12 mouse cellular contexts compared by ENCODE assay signal in the genomic region with DNA sequence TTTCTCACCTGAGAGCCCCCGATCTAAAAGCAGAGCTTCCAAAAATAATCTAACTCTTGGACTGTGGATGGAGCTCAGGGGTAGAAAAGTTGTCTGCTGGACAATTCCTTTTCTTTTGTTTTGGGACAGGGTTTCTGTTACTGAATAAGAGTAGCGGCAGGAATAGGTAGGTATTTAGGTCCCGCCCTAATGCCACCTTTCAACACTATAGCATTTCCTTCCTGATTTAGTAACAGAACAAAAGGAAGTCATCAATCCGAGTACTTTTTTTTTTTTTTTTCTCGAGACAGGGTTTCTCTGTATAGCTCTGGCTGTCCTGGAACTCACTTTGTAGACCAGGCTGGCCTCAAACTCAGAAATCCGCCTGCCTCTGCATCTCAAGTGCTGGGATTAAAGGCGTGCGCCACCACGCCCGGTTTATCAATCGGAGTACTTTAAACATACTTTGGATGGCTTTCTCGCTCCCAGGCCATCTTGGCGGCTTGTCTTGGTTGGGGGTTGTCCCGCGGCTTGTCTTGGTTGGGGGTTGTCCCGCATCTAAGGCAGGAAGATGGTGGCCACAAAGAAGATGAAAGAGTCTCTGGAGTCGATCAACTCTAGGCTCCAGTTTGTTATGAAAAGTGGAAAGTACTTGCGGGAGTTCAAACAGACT. TPM values are rescaled to one million over a fixed set of nuclear protein-coding genes. Genes with fewer than 3 reads are reported as not detected.
DNase-seq lines count a peak whose midpoint lies in the region; ATAC-seq and TF ChIP-seq lines count a peak whose summit lies in the region.
"Had no signal": no experiment of that assay in that cellular context is flagged by ENCODE, and none has a peak within 500 bp of the region (broad histone marks: within the 10 kb centered on the region; RNA-seq: fewer than 3 reads in every experiment).

No protein-coding gene starts in this region.

- peak overlapping the region; percentile 50 for H3K4me2 ChIP-seq in lung, embryonic 15.5 days
- no peak overlapping the region for H3K4me2 ChIP-seq in limb, embryonic 14.5 days (replicated peaks; ENCODE audit: low read depth, low read length, severe bottlenecking)
- H3K4me2 ChIP-seq in stomach, embryonic 15.5 days = no peak overlapping the region

- H3K4me3 ChIP-seq in gastrocnemius, adult 2 months = peak overlapping the region; percentile 64
- no peak overlapping the region for H3K4me3 ChIP-seq in lung, embryonic 15.5 days
- H3K4me3 ChIP-seq in limb, embryonic 14.5 days (replicated peaks; ENCODE audit: low read length) = no peak overlapping the region
- no peak overlapping the region for H3K4me3 ChIP-seq in stomach, embryonic 15.5 days (replicated peaks)
- H3K4me3 ChIP-seq: neural tube, embryonic 12.5 days had no signal

- intact Hi-C loops in gastrocnemius, adult 2 months (cut with DNase I) = loop anchor here (2.0 kb wide), 2 partner anchors 14 to 28 kb away; no protein-coding TSS in a partner anchor
- intact Hi-C loops in gastrocnemius, postnatal 36 days (cut with DNase I) = loop anchor here (2.0 kb wide), 2 partner anchors 14 to 28 kb away; no protein-coding TSS in a partner anchor

- no peak for TF ChIP-seq POLR2A in limb, embryonic 14.5 days (IDR thresholded peaks at IDR 0.05; ENCODE audit: borderline replicate concordance, extremely low read depth, insufficient read depth, insufficient read length)

- 0 out of 2 replicates have a peak overlapping the region, but pooled peaks have one; percentile 28 for H3K9ac ChIP-seq in lung, embryonic 15.5 days
- no peak overlapping the region for H3K9ac ChIP-seq in limb, embryonic 14.5 days (ENCODE audit: low read depth, low read length, severe bottlenecking)
- H3K9ac ChIP-seq in stomach, embryonic 15.5 days = no peak overlapping the region
- H3K9ac ChIP-seq: neural tube, embryonic 12.5 days had no signal

- DNase-seq in gastrocnemius, adult 2 months = no peak
- DNase-seq in gastrocnemius, postnatal 36 days = no peak
- DNase-seq in lung, postnatal 25 days (ENCODE audit: low spot score) = no peak
- no peak for DNase-seq in limb, embryonic 14.5 days (ENCODE audit: low spot score)
- no peak for DNase-seq in frontal cortex, postnatal 36 days (ENCODE audit: low spot score in 2 of 2)
- DNase-seq: embryo, embryonic 11 days had no signal

- peaks cover 36% of the 10 kb centered on the region for H3K4me1 ChIP-seq in lung, embryonic 15.5 days
- peaks cover 16% of the 10 kb centered on the region for H3K4me1 ChIP-seq in limb, embryonic 14.5 days (ENCODE audit: control insufficient read depth, insufficient read depth, low read length)
- H3K4me1 ChIP-seq in stomach, embryonic 15.5 days = peaks cover 19% of the 10 kb centered on the region

- no peaks in the 10 kb centered on the region for H3K36me3 ChIP-seq in lung, embryonic 15.5 days
- no peaks in the 10 kb centered on the region for H3K36me3 ChIP-seq in limb, embryonic 14.5 days (ENCODE audit: control insufficient read depth, insufficient read depth, low read length)
- no peaks in the 10 kb centered on the region for H3K36me3 ChIP-seq in stomach, embryonic 15.5 days
- H3K36me3 ChIP-seq: neural tube, embryonic 12.5 days had no signal

- no peak for ATAC-seq in lung, embryonic 15.5 days (ENCODE audit: borderline replicate concordance, extremely low read depth, low FRiP score, low TSS enrichment)
- ATAC-seq in limb, embryonic 14.5 days (ENCODE audit: low FRiP score, low read depth) = no peak
- no peak for ATAC-seq in stomach, embryonic 15.5 days (ENCODE audit: insufficient read depth, low FRiP score, low read depth)
- no peak for ATAC-seq in activated CD4-positive, CD25-positive, alpha-beta regulatory T cell, adult 4 months

- peak overlapping the region; percentile 99 for H3K27ac ChIP-seq in gastrocnemius, adult 2 months
- peak overlapping the region; percentile 98 for H3K27ac ChIP-seq in lung, embryonic 15.5 days
- H3K27ac ChIP-seq in limb, embryonic 14.5 days (replicated peaks; ENCODE audit: low read depth, low read length) = peak overlapping the region; percentile 91
- H3K27ac ChIP-seq in stomach, embryonic 15.5 days = peak overlapping the region; percentile 96
- H3K27ac ChIP-seq: neural tube, embryonic 12.5 days had no signal

- no peak for TF ChIP-seq CTCF in gastrocnemius, adult 2 months (IDR thresholded peaks at IDR 0.05)

- WGBS in lung, embryonic 15.5 days = 86% methylated on average over 18 of the region's 18 CpGs
- 90% methylated on average over 18 of the region's 18 CpGs for WGBS in limb, embryonic 14.5 days
- WGBS in stomach, embryonic 15.5 days = 86% methylated on average over 18 of the region's 18 CpGs

- H3K27me3 ChIP-seq in lung, embryonic 15.5 days = no peaks in the 10 kb centered on the region
- H3K27me3 ChIP-seq in limb, embryonic 14.5 days (ENCODE audit: control insufficient read depth, insufficient read depth, low read length) = no peaks in the 10 kb centered on the region
- H3K27me3 ChIP-seq in stomach, embryonic 15.5 days (replicated peaks) = no peaks in the 10 kb centered on the region
- H3K27me3 ChIP-seq: neural tube, embryonic 12.5 days had no signal

- H3K9me3 ChIP-seq in lung, embryonic 15.5 days = no peaks in the 10 kb centered on the region
- H3K9me3 ChIP-seq in limb, embryonic 14.5 days (ENCODE audit: control insufficient read depth, low read length) = no peaks in the 10 kb centered on the region
- no peaks in the 10 kb centered on the region for H3K9me3 ChIP-seq in stomach, embryonic 15.5 days
- H3K9me3 ChIP-seq: neural tube, embryonic 12.5 days had no signal

RNA-seq across cellular contexts. Expression of gene Tex44, which starts 47.1 kb away (rescaled TPM):
- total RNA-seq in gastrocnemius, adult 2 months (2021) = not detected
- total RNA-seq in gastrocnemius, postnatal 36 days (2021) = not detected
- not detected in 2 replicates for polyA plus RNA-seq in lung, embryonic 15.5 days (2015; fragmentation: Nextera tagmentation; extraction: Ambion mirVana)
- polyA plus RNA-seq in limb, embryonic 14.5 days (2012; rRNA removed) = not detected in 2 replicates
- polyA plus RNA-seq in limb, embryonic 14.5 days (2014; fragmentation: Nextera tagmentation; extraction: Ambion mirVana) = not detected in 2 replicates
- not detected in 2 replicates for polyA plus RNA-seq in stomach, embryonic 15.5 days (2015; fragmentation: Nextera tagmentation; extraction: Ambion mirVana)
- not detected for polyA plus RNA-seq in activated CD4-positive, CD25-positive, alpha-beta regulatory T cell, adult 4 months (2017; shearing (Covaris generic))
- total RNA-seq: hematopoietic stem cell, adult 5-6 weeks; left cerebral cortex, postnatal 14 days had no signal
- polyA plus RNA-seq: neural tube, embryonic 12.5 days had no signal

RNA-seq across cellular contexts. Expression of gene Nmur1, which starts 47.2 kb away (rescaled TPM):
- total RNA-seq in gastrocnemius, adult 2 months (2021) = not detected
- not detected for total RNA-seq in gastrocnemius, postnatal 36 days (2021)
- polyA plus RNA-seq in lung, embryonic 15.5 days (2015; fragmentation: Nextera tagmentation; extraction: Ambion mirVana) = 0.17 TPM in 1 of 2 replicates, not detected in the other
- polyA plus RNA-seq in limb, embryonic 14.5 days (2012; rRNA removed) = 0.09 TPM in 1 of 2 replicates, not detected in the other
- polyA plus RNA-seq in limb, embryonic 14.5 days (2014; fragmentation: Nextera tagmentation; extraction: Ambion mirVana) = 0.17 TPM in 1 of 2 replicates, not detected in the other
- not detected in 2 replicates for polyA plus RNA-seq in stomach, embryonic 15.5 days (2015; fragmentation: Nextera tagmentation; extraction: Ambion mirVana)
- 1 to 10 TPM in 1 of 2 experiments, under 1 TPM in 1; 0.38 to 3.9 TPM for polyA plus RNA-seq in activated CD4-positive, CD25-positive, alpha-beta regulatory T cell, adult 4 months (2017; shearing (Covaris generic))
- total RNA-seq: hematopoietic stem cell, adult 5-6 weeks had no signal

RNA-seq across cellular contexts. Expression of gene Ptma, which starts 53.3 kb away (rescaled TPM):
- total RNA-seq in gastrocnemius, adult 2 months (2021) = 100 to 1,000 TPM in 1 of 2 experiments, 10 to 100 TPM in 1; 58.5 to 108 TPM
- total RNA-seq in gastrocnemius, postnatal 36 days (2021) = 10 to 100 TPM; 74.6 to 88.0 TPM
- polyA plus RNA-seq in lung, embryonic 15.5 days (2015; fragmentation: Nextera tagmentation; extraction: Ambion mirVana) = 2,819 and 2,940 TPM in 2 replicates
- polyA plus RNA-seq in limb, embryonic 14.5 days (2012; rRNA removed) = 1,648 and 3,055 TPM in 2 replicates
- 2,429 and 2,674 TPM in 2 replicates for polyA plus RNA-seq in limb, embryonic 14.5 days (2014; fragmentation: Nextera tagmentation; extraction: Ambion mirVana)
- 2,449 and 2,521 TPM in 2 replicates for polyA plus RNA-seq in stomach, embryonic 15.5 days (2015; fragmentation: Nextera tagmentation; extraction: Ambion mirVana)
- polyA plus RNA-seq in activated CD4-positive, CD25-positive, alpha-beta regulatory T cell, adult 4 months (2017; shearing (Covaris generic)) = 1,000 to 10,000 TPM; 2,967 to 3,416 TPM
